Mouse (Mus musculus) small intestine, adult 2 months (tissue): ENCODE measurements around the gene Strn3.

ENCODE experiments used
- CTCF ChIP-seq: fragments of 200-500 bp; IDR thresholded peaks from 2 replicates; pipeline ENCODE4 v1.5.1; 2012; ENCODE audit warnings: low read depth, mild to moderate bottlenecking, control low read depth, inconsistent platforms, low read length, moderate library complexity, mixed read lengths; ENCODE audit not compliant: insufficient replicate concordance, insufficient read length; ENCODE audit errors: extremely low read depth
- POLR2A ChIP-seq: fragments of 200-500 bp; IDR thresholded peaks from 2 replicates; pipeline ENCODE4 v1.6.1; 2012; ENCODE audit warnings: low read depth, mild to moderate bottlenecking, control low read depth, inconsistent platforms, low read length, moderate library complexity

DNA sequence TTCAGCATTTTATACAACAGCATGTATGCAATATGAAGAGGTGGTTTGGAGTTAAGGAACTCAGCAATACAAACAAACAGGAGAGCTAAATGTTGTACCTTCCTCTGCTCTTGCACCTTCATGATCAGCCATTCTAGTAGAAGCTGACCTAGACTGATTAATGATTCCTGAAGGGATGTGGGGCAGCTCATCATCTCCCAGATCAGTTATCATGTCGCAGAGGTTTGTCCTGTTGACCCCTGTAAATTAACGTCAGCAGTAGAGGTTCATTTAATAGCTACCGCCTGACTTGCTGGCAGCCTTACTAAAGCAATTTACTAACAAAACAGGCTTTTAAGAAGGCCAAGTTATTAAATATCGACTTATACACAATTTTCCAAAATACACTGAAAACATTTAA is 58.2 kb downstream of the Strn3 start:
- TF ChIP-seq CTCF = no peak
- no peak for TF ChIP-seq POLR2A
